Mouse (Mus musculus) thymus, adult 2 months (tissue): ENCODE data around the gene Acrbp. TPM values are rescaled to one million over a fixed set of nuclear protein-coding genes. Genes with fewer than 3 reads are reported as not detected.

Source experiments
- DNase-seq: peaks from one replicate; pipeline ENCODE4 v3.0.0; 2021
- H3K27ac ChIP-seq: fragments of 200-500 bp; 2 replicates; pipeline ENCODE4 v1.5.1; 2012; ENCODE audit warnings: low read length, control low read depth; ENCODE audit not compliant: control insufficient read depth, insufficient read depth
- H3K27me3 ChIP-seq: fragments of 200-500 bp; 2 replicates; pipeline ENCODE4 v1.6.1; 2012; ENCODE audit warnings: mild to moderate bottlenecking, low read length, moderate library complexity, mixed read lengths; ENCODE audit not compliant: control insufficient read depth, insufficient read depth
- H3K36me3 ChIP-seq: fragments of 200-500 bp; 2 replicates; pipeline ENCODE4 v1.6.1; 2012; ENCODE audit warnings: mild to moderate bottlenecking, low read length, moderate library complexity; ENCODE audit not compliant: control insufficient read depth, insufficient read depth
- H3K4me1 ChIP-seq: fragments of 200-500 bp; replicated peaks from 2 replicates; pipeline ENCODE4 v1.6.1; 2012; ENCODE audit warnings: low read length; ENCODE audit not compliant: control insufficient read depth, insufficient read depth
- H3K4me3 ChIP-seq: fragments of 200-500 bp; 2 replicates; pipeline ENCODE4 v1.5.1; 2012; ENCODE audit warnings: mild to moderate bottlenecking, low read length, control low read depth, moderate library complexity; ENCODE audit not compliant: control insufficient read depth, insufficient read depth
- CTCF ChIP-seq: fragments of 200-500 bp; IDR thresholded peaks from 2 replicates; pipeline ENCODE4 v1.5.1; 2012; ENCODE audit warnings: mild to moderate bottlenecking, control low read depth, low read length, moderate library complexity, borderline replicate concordance; ENCODE audit not compliant: control insufficient read depth, poor library complexity, insufficient read depth; ENCODE audit errors: extremely low read depth
- POLR2A ChIP-seq: fragments of 200-500 bp; IDR thresholded peaks from 2 replicates; pipeline ENCODE4 v1.6.1; 2012; ENCODE audit warnings: mild to moderate bottlenecking, low read length, control low read depth, moderate library complexity; ENCODE audit not compliant: control insufficient read depth, poor library complexity, insufficient read depth; ENCODE audit errors: extremely low read depth
- WGBS: fragments of 180-500 bp; shearing (Covaris S2); methylation state at CpG from one replicate; pipeline ENCODE4 v1.1.7; 2018; 5-methylcytosine and 5-hydroxymethylcytosine counted together
- polyA plus RNA-seq: library from polyadenylated mRNA; depleted of rRNA; stranded (reverse); fragments of >200 nt; gene quantifications from 2 replicates; pipeline ENCODE4 v1.2.3, GENCODE M21; 2012

The Acrbp gene
- polyA plus RNA-seq, 1 experiment: 89.5 TPM

- 42% methylated on average over 3 of the region's 3 CpGs for WGBS
- no peak for TF ChIP-seq POLR2A
- no peak for TF ChIP-seq CTCF
- Histone ChIP-seq H3K27ac (peak overlapping the region; percentile 77), H3K4me1 (peaks cover 36% of the 10 kb centered on the region), H3K27me3 (no peaks in the 10 kb centered on the region), H3K36me3 (peaks cover 32% of the 10 kb centered on the region), H3K4me3 (peak overlapping the region; percentile 96)
- DNase-seq: no peak
Measured at GRCm38 (mm10) chr6:125098513-125098912, 49.0 kb downstream of the Acrbp start.

- H3K36me3 ChIP-seq: peaks cover 40% of the 10 kb centered on the region
- no peaks in the 10 kb centered on the region for H3K27me3 ChIP-seq
- peak overlapping the region; percentile 65 for H3K27ac ChIP-seq
- peak overlapping the region; percentile 43 for H3K4me3 ChIP-seq
- peak; percentile 82 for DNase-seq
- 23% methylated on average over 5 of the region's 5 CpGs for WGBS
- TF ChIP-seq POLR2A (no peak), CTCF (no peak)
- H3K4me1 ChIP-seq: peaks cover 36% of the 10 kb centered on the region
Measured at GRCm38 (mm10) chr6:125099421-125099971, 50.0 kb downstream of the Acrbp start.

GRCm38 (mm10) chr6:125101444-125101843 is 52.0 kb downstream of the Acrbp start:
- TF ChIP-seq CTCF: no peak
- 91% methylated on average over 9 of the region's 9 CpGs for WGBS
- Histone ChIP-seq H3K4me3 (no peak overlapping the region), H3K36me3 (peaks cover 59% of the 10 kb centered on the region), H3K27me3 (no peaks in the 10 kb centered on the region), H3K27ac (no peak overlapping the region), H3K4me1 (peaks cover 34% of the 10 kb centered on the region)
- DNase-seq: no peak

- Histone ChIP-seq H3K4me3 (no peak overlapping the region), H3K36me3 (peaks cover 87% of the 10 kb centered on the region), H3K27ac (no peak overlapping the region), H3K4me1 (peaks cover 18% of the 10 kb centered on the region), H3K27me3 (no peaks in the 10 kb centered on the region)
- DNase-seq: no peak
- TF ChIP-seq CTCF: no peak
- no peak for TF ChIP-seq POLR2A
- WGBS: 91% methylated on average over 4 of the region's 4 CpGs
Measured at GRCm38 (mm10) chr6:125104223-125104622, 54.7 kb downstream of the Acrbp start.

GRCm38 (mm10) chr6:125107705-125108104 is 58.2 kb downstream of the Acrbp start:
- Histone ChIP-seq H3K27ac (no peak overlapping the region), H3K27me3 (no peaks in the 10 kb centered on the region), H3K4me3 (no peak overlapping the region), H3K4me1 (no peaks in the 10 kb centered on the region), H3K36me3 (peaks cover 96% of the 10 kb centered on the region)
- TF ChIP-seq CTCF: no peak
- no peak for TF ChIP-seq POLR2A
- 94% methylated on average over 2 of the region's 2 CpGs for WGBS
- no peak for DNase-seq

- WGBS: 93% methylated on average over 14 of the region's 14 CpGs
- H3K27me3 ChIP-seq: no peaks in the 10 kb centered on the region
- DNase-seq: no peak
- H3K4me3 ChIP-seq: no peak overlapping the region
- peaks cover 100% of the 10 kb centered on the region for H3K36me3 ChIP-seq
- H3K27ac ChIP-seq: no peak overlapping the region
- no peaks in the 10 kb centered on the region for H3K4me1 ChIP-seq
- TF ChIP-seq POLR2A (no peak), CTCF (no peak)
Measured at GRCm38 (mm10) chr6:125109371-125109770, 59.9 kb downstream of the Acrbp start.

- no peaks in the 10 kb centered on the region for H3K27me3 ChIP-seq
- no peak overlapping the region for H3K27ac ChIP-seq
- peaks cover 98% of the 10 kb centered on the region for H3K36me3 ChIP-seq
- no peak overlapping the region for H3K4me3 ChIP-seq
- H3K4me1 ChIP-seq: no peaks in the 10 kb centered on the region
- peak; percentile 55 for DNase-seq
- TF ChIP-seq CTCF: peak; percentile 61; the same call in 1 of the 2 replicates
- TF ChIP-seq POLR2A: no peak
- 96% methylated on average over 7 of the region's 7 CpGs for WGBS
Measured at GRCm38 (mm10) chr6:125110927-125111326, 61.4 kb downstream of the Acrbp start.
